Mouse (Mus musculus): ENCODE data around the gene Krt16. TPM values are rescaled to one million over a fixed set of nuclear protein-coding genes. Genes with fewer than 3 reads are reported as not detected.

Krt16 gene
- polyA plus RNA-seq (2015; fragmentation: Nextera tagmentation; extraction: Ambion mirVana) = 0.55 TPM in 1 of 2 replicates, not detected in the other

- Histone ChIP-seq H3K27ac (no peak within 1 kb of the TSS), H3K36me3 (no peaks in the 10 kb centered on the region), H3K4me3 (replicated peaks) (no peak within 1 kb of the TSS), H3K4me1 (no peaks in the 10 kb centered on the region), H3K9me3 (replicated peaks) (no peaks in the 10 kb centered on the region), H3K27me3 (no peaks in the 10 kb centered on the region), H3K4me2 (no peak within 1 kb of the TSS), H3K9ac (no peak within 1 kb of the TSS)
- no peak for ATAC-seq (replicated peaks; ENCODE audit: low FRiP score)
- WGBS = 83% methylated on average over 7 of the region's 7 CpGs
Measured at GRCm38 (mm10) chr11:100248852-100249465, at the start of gene Krt16. Gene Krt16, minus strand, starts transcription at chr11:100248902.

GRCm38 (mm10) chr11:100297801-100298200 is 49.1 kb upstream of the Krt16 start:
- no peak overlapping the region for H3K27ac ChIP-seq
- H3K9ac ChIP-seq = no peak overlapping the region
- WGBS = 36% methylated on average over 5 of the region's 5 CpGs
- no peak overlapping the region for H3K4me3 ChIP-seq (replicated peaks)
- H3K27me3 ChIP-seq = 0 out of 2 replicates have a peak, but pooled peaks cover 6% of the 10 kb centered on the region
- H3K4me1 ChIP-seq = 0 out of 2 replicates have a peak, but pooled peaks cover 7% of the 10 kb centered on the region
- peak overlapping the region; percentile 43 for H3K4me2 ChIP-seq
- ATAC-seq (replicated peaks; ENCODE audit: low FRiP score) = no peak
- no peaks in the 10 kb centered on the region for H3K36me3 ChIP-seq
- H3K9me3 ChIP-seq (replicated peaks) = no peaks in the 10 kb centered on the region

GRCm38 (mm10) chr11:100295308-100295707 is 46.6 kb upstream of the Krt16 start:
- no peak overlapping the region for H3K4me3 ChIP-seq (replicated peaks)
- peak; percentile 58; the same call in 1 of the 2 replicates for ATAC-seq (replicated peaks; ENCODE audit: low FRiP score)
- 0 out of 2 replicates have a peak, but pooled peaks cover 14% of the 10 kb centered on the region for H3K4me1 ChIP-seq
- H3K27me3 ChIP-seq = no peaks in the 10 kb centered on the region
- no peaks in the 10 kb centered on the region for H3K9me3 ChIP-seq (replicated peaks)
- H3K9ac ChIP-seq = no peak overlapping the region
- H3K27ac ChIP-seq = no peak overlapping the region
- 5% methylated on average over 10 of the region's 10 CpGs for WGBS
- peak overlapping the region; percentile 33 for H3K4me2 ChIP-seq
- H3K36me3 ChIP-seq = no peaks in the 10 kb centered on the region

GRCm38 (mm10) chr11:100292884-100293283 is 44.2 kb upstream of the Krt16 start:
- 0 out of 2 replicates have a peak, but pooled peaks cover 15% of the 10 kb centered on the region for H3K4me1 ChIP-seq
- H3K9me3 ChIP-seq (replicated peaks) = no peaks in the 10 kb centered on the region
- no peaks in the 10 kb centered on the region for H3K27me3 ChIP-seq
- H3K27ac ChIP-seq = no peak overlapping the region
- H3K4me2 ChIP-seq = no peak overlapping the region
- no peak overlapping the region for H3K9ac ChIP-seq
- no peak overlapping the region for H3K4me3 ChIP-seq (replicated peaks)
- ATAC-seq (replicated peaks; ENCODE audit: low FRiP score) = no peak
- 61% methylated on average over 6 of the region's 6 CpGs for WGBS
- H3K36me3 ChIP-seq = no peaks in the 10 kb centered on the region

- Histone ChIP-seq H3K9me3 (replicated peaks) (no peaks in the 10 kb centered on the region), H3K36me3 (no peaks in the 10 kb centered on the region), H3K9ac (no peak overlapping the region), H3K4me1 (peaks cover 18% of the 10 kb centered on the region; the same call in 1 of the 2 replicates), H3K4me3 (replicated peaks) (no peak overlapping the region), H3K27me3 (no peaks in the 10 kb centered on the region), H3K4me2 (no peak overlapping the region), H3K27ac (no peak overlapping the region; the same call in 1 of the 2 replicates)
- no peak for ATAC-seq (replicated peaks; ENCODE audit: low FRiP score)
- 43% methylated on average over 5 of the region's 5 CpGs for WGBS
Measured at GRCm38 (mm10) chr11:100290235-100290634, 41.5 kb upstream of the Krt16 start.

- WGBS = 88% methylated on average over 6 of the region's 6 CpGs
- Histone ChIP-seq H3K27me3 (no peaks in the 10 kb centered on the region), H3K4me2 (no peak overlapping the region), H3K36me3 (no peaks in the 10 kb centered on the region), H3K9me3 (replicated peaks) (no peaks in the 10 kb centered on the region), H3K27ac (no peak overlapping the region), H3K4me3 (replicated peaks) (no peak overlapping the region), H3K4me1 (peaks cover 18% of the 10 kb centered on the region; the same call in 1 of the 2 replicates), H3K9ac (no peak overlapping the region)
- no peak for ATAC-seq (replicated peaks; ENCODE audit: low FRiP score)
Measured at GRCm38 (mm10) chr11:100288942-100289341, 40.2 kb upstream of the Krt16 start.

- H3K9ac ChIP-seq = no peak overlapping the region
- H3K4me3 ChIP-seq (replicated peaks) = no peak overlapping the region
- H3K27me3 ChIP-seq = no peaks in the 10 kb centered on the region
- H3K4me2 ChIP-seq = no peak overlapping the region
- peak; percentile 19; the same call in 1 of the 2 replicates for ATAC-seq (replicated peaks; ENCODE audit: low FRiP score)
- WGBS = 53% methylated on average over 10 of the region's 10 CpGs
- H3K27ac ChIP-seq = 0 out of 2 replicates have a peak overlapping the region, but pooled peaks have one; percentile 5
- H3K36me3 ChIP-seq = no peaks in the 10 kb centered on the region
- peaks cover 18% of the 10 kb centered on the region; the same call in 1 of the 2 replicates for H3K4me1 ChIP-seq
- no peaks in the 10 kb centered on the region for H3K9me3 ChIP-seq (replicated peaks)
Measured at GRCm38 (mm10) chr11:100287024-100287423, 38.3 kb upstream of the Krt16 start.

- H3K9ac ChIP-seq = no peak overlapping the region
- H3K4me1 ChIP-seq = peaks cover 8% of the 10 kb centered on the region; the same call in 1 of the 2 replicates
- no peaks in the 10 kb centered on the region for H3K36me3 ChIP-seq
- H3K27me3 ChIP-seq = no peaks in the 10 kb centered on the region
- no peaks in the 10 kb centered on the region for H3K9me3 ChIP-seq (replicated peaks)
- 71% methylated on average over 4 of the region's 4 CpGs for WGBS
- H3K4me2 ChIP-seq = no peak overlapping the region
- ATAC-seq (replicated peaks; ENCODE audit: low FRiP score) = no peak
- no peak overlapping the region for H3K4me3 ChIP-seq (replicated peaks)
- H3K27ac ChIP-seq = no peak overlapping the region
Measured at GRCm38 (mm10) chr11:100284988-100285387, 36.3 kb upstream of the Krt16 start.

- H3K4me1 ChIP-seq = peaks cover 5% of the 10 kb centered on the region; the same call in 1 of the 2 replicates
- ATAC-seq (replicated peaks; ENCODE audit: low FRiP score) = no peak
- 27% methylated on average over 10 of the region's 10 CpGs for WGBS
- no peak overlapping the region for H3K27ac ChIP-seq
- no peak overlapping the region for H3K9ac ChIP-seq
- 0 out of 2 replicates have a peak, but pooled peaks cover 3% of the 10 kb centered on the region for H3K27me3 ChIP-seq
- no peaks in the 10 kb centered on the region for H3K36me3 ChIP-seq
- H3K9me3 ChIP-seq (replicated peaks) = no peaks in the 10 kb centered on the region
- H3K4me3 ChIP-seq (replicated peaks) = no peak overlapping the region
- H3K4me2 ChIP-seq = no peak overlapping the region
Measured at GRCm38 (mm10) chr11:100282549-100282948, 33.8 kb upstream of the Krt16 start.

- Histone ChIP-seq H3K4me2 (no peak overlapping the region), H3K9me3 (replicated peaks) (no peaks in the 10 kb centered on the region), H3K9ac (0 out of 2 replicates have a peak overlapping the region, but pooled peaks have one; percentile 3), H3K36me3 (no peaks in the 10 kb centered on the region), H3K4me1 (0 out of 2 replicates have a peak, but pooled peaks cover 2% of the 10 kb centered on the region), H3K27me3 (0 out of 2 replicates have a peak, but pooled peaks cover 3% of the 10 kb centered on the region), H3K27ac (no peak overlapping the region), H3K4me3 (replicated peaks) (no peak overlapping the region)
- 22% methylated on average over 11 of the region's 11 CpGs for WGBS
- no peak; the same call in 1 of the 2 replicates for ATAC-seq (replicated peaks; ENCODE audit: low FRiP score)
Measured at GRCm38 (mm10) chr11:100281596-100282544, 33.2 kb upstream of the Krt16 start.

- Histone ChIP-seq H3K9ac (no peak overlapping the region), H3K27ac (no peak overlapping the region), H3K4me3 (replicated peaks) (no peak overlapping the region), H3K4me2 (no peak overlapping the region), H3K36me3 (no peaks in the 10 kb centered on the region), H3K9me3 (replicated peaks) (no peaks in the 10 kb centered on the region), H3K4me1 (no peaks in the 10 kb centered on the region), H3K27me3 (0 out of 2 replicates have a peak, but pooled peaks cover 3% of the 10 kb centered on the region)
- WGBS = 39% methylated on average over 5 of the region's 5 CpGs
- ATAC-seq (replicated peaks; ENCODE audit: low FRiP score) = no peak
Measured at GRCm38 (mm10) chr11:100278759-100279158, 30.1 kb upstream of the Krt16 start.
